Mouse (Mus musculus) liver, postnatal 0 days (tissue): ENCODE measurements around the gene Nwd2.

Experiments
- CTCF ChIP-seq: sonication (generic); IDR thresholded peaks from 2 replicates; pipeline ENCODE4 v1.5.1; 2016; ENCODE audit warnings: antibody characterized with exemption, low read depth
- EP300 ChIP-seq: IDR thresholded peaks from 2 replicates; pipeline ENCODE4 v1.6.1; 2016; ENCODE audit warnings: antibody characterized with exemption, low read depth, mild to moderate bottlenecking

- TF ChIP-seq CTCF (no peak), EP300 (no peak)
Measured at GRCm38 (mm10) chr5:63675934-63676333, 27.0 kb downstream of the Nwd2 start.
